Mouse (Mus musculus) forebrain, embryonic 16.5 days (tissue): ENCODE results near the gene Mcub. TPM values are rescaled to one million over a fixed set of nuclear protein-coding genes. Genes with fewer than 3 reads are reported as not detected.

Source experiments
- ATAC-seq: fragments of 200-750 bp; cut with Nextera tagmentation; 2 replicates; pipeline ENCODE4 v1.8.0; 2017; ENCODE audit warnings: mild to moderate bottlenecking, moderate library complexity
- H3K27ac ChIP-seq: fragments of 300-500 bp; sonication (generic); 2 replicates; pipeline ENCODE4 v1.5.1; 2014; ENCODE audit warnings: low read length, control low read depth
- H3K27me3 ChIP-seq: fragments of 300-500 bp; sonication (generic); replicated peaks from 2 replicates; pipeline ENCODE4 v1.6.1; 2014; ENCODE audit warnings: low read length; ENCODE audit not compliant: control insufficient read depth, insufficient read depth
- H3K36me3 ChIP-seq: fragments of 300-500 bp; sonication (generic); 2 replicates; pipeline ENCODE4 v1.6.1; 2014; ENCODE audit not compliant: control insufficient read depth, insufficient read depth
- H3K4me1 ChIP-seq: fragments of 300-500 bp; sonication (generic); replicated peaks from 2 replicates; pipeline ENCODE4 v1.6.1; 2014; ENCODE audit warnings: low read length; ENCODE audit not compliant: control insufficient read depth, insufficient read depth
- H3K4me2 ChIP-seq: fragments of 300-500 bp; sonication (generic); 2 replicates; pipeline ENCODE4 v1.6.1; 2014; ENCODE audit warnings: mild to moderate bottlenecking, low read length, control low read depth
- H3K4me3 ChIP-seq: fragments of 300-500 bp; sonication (generic); replicated peaks from 2 replicates; pipeline ENCODE4 v1.5.1; 2014; ENCODE audit warnings: mild to moderate bottlenecking, low read length, control low read depth
- H3K9ac ChIP-seq: fragments of 300-500 bp; sonication (generic); replicated peaks from 2 replicates; pipeline ENCODE4 v1.6.1; 2014; ENCODE audit warnings: low read depth, low read length, control low read depth
- H3K9me3 ChIP-seq: fragments of 300-500 bp; sonication (generic); 2 replicates; pipeline ENCODE4 v1.6.1; 2016; ENCODE audit warnings: low read length; ENCODE audit not compliant: control insufficient read depth
- WGBS: fragments of 180-500 bp; shearing (Covaris S2); extraction: QIAGEN DNeasy Blood & Tissue Kit; methylation state at CpG from one replicate; pipeline ENCODE4 v1.1.7; 2014; 5-methylcytosine and 5-hydroxymethylcytosine counted together
- polyA plus RNA-seq: library from polyadenylated mRNA; unstranded; fragments of >200 nt; fragmentation: Nextera tagmentation; extraction: Ambion mirVana; gene quantifications from 2 replicates; pipeline ENCODE4 v1.2.1, GENCODE M21; 2015

Mcub gene
- 4.7 and 7.4 TPM in 2 replicates for polyA plus RNA-seq

DNA sequence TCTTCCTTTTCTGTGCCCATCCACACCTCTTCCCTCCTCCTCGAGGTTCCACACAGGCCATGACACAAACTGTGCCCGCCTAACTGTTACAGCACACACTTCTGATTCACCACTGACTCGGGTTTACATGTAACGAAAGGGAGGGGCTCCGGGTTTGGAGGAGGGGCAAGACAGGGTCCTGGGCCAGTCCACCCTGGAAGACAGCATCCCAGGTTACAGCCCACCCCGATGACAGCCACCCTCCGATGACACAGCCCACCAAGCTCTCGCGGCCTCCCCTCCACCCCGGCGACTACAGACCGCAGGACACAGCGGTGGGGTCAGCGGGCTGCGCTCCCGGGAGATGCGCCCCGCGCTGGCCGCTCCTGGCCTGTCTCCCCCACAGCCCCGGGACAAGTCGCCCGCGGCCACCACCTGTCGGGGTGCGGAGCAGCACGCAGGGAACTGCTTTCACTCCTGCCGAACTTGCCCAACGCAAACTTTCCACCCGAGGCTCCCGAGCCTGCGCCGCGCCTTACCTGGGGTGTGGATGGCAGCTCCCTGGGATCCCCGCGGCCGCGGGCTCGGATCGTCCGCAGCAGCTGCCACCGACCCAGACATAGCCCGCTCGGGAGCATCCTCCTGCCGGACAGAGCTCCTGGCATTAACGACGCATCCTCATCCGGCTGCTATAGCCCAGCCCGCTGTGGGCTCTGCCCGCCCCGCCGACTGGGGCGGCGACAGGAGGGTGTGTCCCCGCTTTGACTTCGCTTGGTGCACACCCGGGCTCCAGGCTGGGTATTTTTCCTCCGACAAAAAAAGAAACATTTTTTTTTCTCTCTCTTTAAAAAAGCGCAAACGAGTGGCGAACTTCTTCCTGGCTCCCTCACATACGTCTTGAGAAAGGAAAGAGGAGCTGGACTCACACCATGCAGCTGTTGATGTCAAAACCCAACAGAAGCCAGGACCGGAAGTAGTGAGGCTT lies at the start of gene Mcub:
Gene Mcub (minus strand): TSS at position 775 of the 964 bp plus-strand sequence.
- peak; percentile 26 for ATAC-seq
- under 1% methylated on average over 63 of the region's 63 CpGs for WGBS
- H3K4me3 ChIP-seq = peak within 1 kb of the TSS; percentile 63

DNA sequence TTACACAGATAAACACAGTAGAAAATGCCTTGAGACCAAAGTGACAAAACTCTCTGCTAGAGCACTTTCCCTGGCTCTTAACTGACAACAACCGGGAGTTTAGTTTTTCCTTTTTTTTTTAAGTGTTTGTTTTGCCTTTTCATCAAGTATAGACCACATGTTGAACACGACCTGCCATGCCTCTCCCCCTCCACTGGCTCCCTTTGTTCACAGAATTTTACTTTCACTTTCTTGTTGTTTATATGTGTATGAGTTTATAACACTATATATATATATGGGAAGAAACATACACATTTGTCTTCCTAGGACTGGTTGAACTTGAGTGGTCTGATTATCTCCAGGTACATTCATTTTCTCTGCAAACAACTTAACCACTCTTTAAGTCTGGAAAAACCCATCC lies 42.9 kb upstream of the Mcub start:
- Histone ChIP-seq H3K4me3 (no peak overlapping the region), H3K9ac (no peak overlapping the region), H3K9me3 (no peaks in the 10 kb centered on the region), H3K27ac (no peak overlapping the region), H3K4me1 (no peaks in the 10 kb centered on the region), H3K27me3 (no peaks in the 10 kb centered on the region), H3K36me3 (peaks cover 5% of the 10 kb centered on the region; the same call in 1 of the 2 replicates), H3K4me2 (no peak overlapping the region)
- 73% methylated on average over 2 of the region's 2 CpGs for WGBS
- ATAC-seq = no peak

More for the DNA sequence above, at the start of gene Mcub:
- peak within 1 kb of the TSS; percentile 99 for H3K4me2 ChIP-seq
- peaks cover 22% of the 10 kb centered on the region for H3K4me1 ChIP-seq
- H3K9me3 ChIP-seq = no peaks in the 10 kb centered on the region
- H3K9ac ChIP-seq = peak within 1 kb of the TSS; percentile 59
- peak within 1 kb of the TSS; percentile 29 for H3K27ac ChIP-seq
- peaks cover 5% of the 10 kb centered on the region; the same call in 1 of the 2 replicates for H3K27me3 ChIP-seq
- no peaks in the 10 kb centered on the region for H3K36me3 ChIP-seq

DNA sequence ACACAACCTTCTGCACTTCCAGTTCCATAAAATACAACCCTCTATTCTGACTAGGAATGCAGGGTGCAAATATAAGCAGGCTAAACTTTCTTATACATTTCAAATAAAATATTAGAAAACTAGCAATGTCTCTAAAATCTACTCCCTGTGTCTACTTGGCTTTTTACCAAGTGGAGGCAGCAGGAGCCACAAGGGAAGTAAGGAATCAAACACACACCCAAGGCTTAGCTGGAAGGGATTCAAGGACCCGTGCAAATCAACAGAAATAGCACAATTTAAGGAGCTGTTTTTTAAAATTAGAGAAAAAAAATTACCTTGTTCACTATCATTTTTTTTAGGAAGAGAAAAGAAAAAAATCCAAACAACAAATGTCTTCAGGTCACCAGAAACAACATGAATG lies 41.2 kb upstream of the Mcub start:
- Histone ChIP-seq H3K27me3 (no peaks in the 10 kb centered on the region), H3K27ac (no peak overlapping the region), H3K4me2 (no peak overlapping the region), H3K9ac (no peak overlapping the region), H3K9me3 (no peaks in the 10 kb centered on the region), H3K4me1 (no peaks in the 10 kb centered on the region), H3K4me3 (no peak overlapping the region), H3K36me3 (peaks cover 13% of the 10 kb centered on the region)
- ATAC-seq = no peak
- WGBS = 65% methylated on average over 1 of the region's 1 CpGs

DNA sequence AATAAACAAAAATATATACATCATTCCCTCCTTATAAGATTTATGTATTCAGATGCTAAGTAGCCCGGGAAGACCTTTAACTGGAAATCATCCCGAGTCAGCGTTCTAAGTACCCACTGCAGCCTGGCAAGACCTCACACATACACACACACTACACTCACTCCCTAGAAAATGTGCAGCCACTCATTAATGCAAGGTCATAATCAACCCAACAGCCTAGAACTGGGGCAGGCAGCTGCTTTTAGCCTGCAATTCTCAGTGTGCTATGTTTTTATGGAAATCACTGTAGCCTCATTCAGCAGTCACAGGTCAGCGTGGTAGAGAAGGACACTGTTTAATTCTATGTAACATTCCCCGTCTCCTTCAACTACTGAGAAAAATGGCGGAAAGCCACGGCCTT lies 36.1 kb upstream of the Mcub start:
- Histone ChIP-seq H3K4me3 (no peak overlapping the region), H3K4me2 (no peak overlapping the region), H3K4me1 (no peaks in the 10 kb centered on the region), H3K36me3 (peaks cover 19% of the 10 kb centered on the region), H3K9me3 (no peaks in the 10 kb centered on the region), H3K9ac (no peak overlapping the region), H3K27ac (no peak overlapping the region), H3K27me3 (no peaks in the 10 kb centered on the region)
- WGBS = 90% methylated on average over 7 of the region's 7 CpGs
- ATAC-seq = no peak

DNA sequence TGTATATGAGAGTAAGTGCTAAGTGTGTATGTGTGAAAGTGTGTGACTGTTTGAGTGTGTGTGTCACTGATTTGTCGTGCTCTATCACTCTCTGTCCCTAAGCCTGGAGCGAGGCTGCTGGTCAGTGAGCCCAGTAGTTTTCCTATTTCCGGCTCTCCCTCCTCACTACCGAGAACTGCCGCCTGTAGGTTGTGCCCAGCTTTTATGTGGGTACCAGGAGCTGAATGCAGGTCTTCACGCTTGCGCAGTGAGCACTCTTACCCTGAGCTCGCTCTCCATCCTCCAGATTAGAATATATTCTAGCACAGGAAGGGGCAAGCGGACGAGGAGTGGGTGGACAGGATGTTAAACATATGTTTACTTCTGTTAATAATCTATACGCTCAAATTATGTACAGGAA lies 30.9 kb upstream of the Mcub start:
- peaks cover 25% of the 10 kb centered on the region for H3K36me3 ChIP-seq
- 98% methylated on average over 11 of the region's 11 CpGs for WGBS
- ATAC-seq = no peak

DNA sequence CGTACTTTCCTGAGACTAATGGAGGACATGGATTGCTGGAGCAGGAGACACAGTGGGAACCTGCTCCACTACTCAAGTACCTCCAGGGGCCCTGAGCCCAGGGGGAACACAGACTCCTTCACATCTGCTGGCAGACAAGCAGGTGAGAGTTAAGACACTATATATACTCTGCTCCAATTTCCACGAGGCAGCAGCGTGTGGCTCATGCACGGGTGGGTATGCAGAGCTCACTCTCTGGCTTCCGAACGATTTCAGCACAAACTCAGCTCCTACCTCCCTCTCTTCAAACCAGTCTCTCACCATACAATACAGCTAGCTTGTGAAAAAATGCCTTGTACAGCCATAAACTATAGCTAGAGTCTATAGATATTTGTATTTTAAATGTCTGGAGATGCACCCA lies 28.5 kb upstream of the Mcub start:
- WGBS = 86% methylated on average over 6 of the region's 6 CpGs
- Histone ChIP-seq H3K4me2 (no peak overlapping the region), H3K4me3 (no peak overlapping the region), H3K9ac (no peak overlapping the region), H3K9me3 (no peaks in the 10 kb centered on the region), H3K27ac (no peak overlapping the region), H3K27me3 (no peaks in the 10 kb centered on the region), H3K36me3 (peaks cover 30% of the 10 kb centered on the region), H3K4me1 (no peaks in the 10 kb centered on the region)
- ATAC-seq = no peak

More for the DNA sequence above, 30.9 kb upstream of the Mcub start:
- no peaks in the 10 kb centered on the region for H3K9me3 ChIP-seq
- H3K4me2 ChIP-seq = no peak overlapping the region
- no peak overlapping the region for H3K27ac ChIP-seq
- H3K9ac ChIP-seq = no peak overlapping the region
- H3K4me1 ChIP-seq = no peaks in the 10 kb centered on the region
- H3K27me3 ChIP-seq = no peaks in the 10 kb centered on the region
- no peak overlapping the region for H3K4me3 ChIP-seq

DNA sequence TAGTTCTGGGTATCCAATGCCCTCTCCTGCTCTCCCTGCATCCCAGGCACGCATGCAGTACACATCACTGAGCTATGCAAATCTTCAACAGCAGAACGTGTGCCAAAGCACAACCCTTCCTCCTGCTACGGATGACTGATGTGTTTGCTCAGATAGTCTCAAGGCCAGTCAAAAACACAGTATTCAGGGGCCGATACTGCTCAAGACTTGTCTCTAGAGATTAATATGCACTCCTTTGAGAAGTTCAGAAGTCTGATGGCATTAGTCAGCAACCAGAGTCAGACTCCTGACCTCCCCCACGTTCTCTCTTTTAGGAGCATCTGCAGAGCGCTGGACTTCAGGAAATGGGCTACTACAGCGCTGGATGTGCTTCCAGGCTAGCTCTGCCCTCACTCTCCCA lies 28.0 kb upstream of the Mcub start:
- H3K36me3 ChIP-seq = peaks cover 32% of the 10 kb centered on the region
- 93% methylated on average over 7 of the region's 7 CpGs for WGBS
- no peaks in the 10 kb centered on the region for H3K4me1 ChIP-seq
- H3K4me3 ChIP-seq = no peak overlapping the region
- H3K27me3 ChIP-seq = no peaks in the 10 kb centered on the region
- no peak overlapping the region for H3K4me2 ChIP-seq
- ATAC-seq = no peak
- H3K9me3 ChIP-seq = no peaks in the 10 kb centered on the region
- no peak overlapping the region for H3K9ac ChIP-seq
- no peak overlapping the region for H3K27ac ChIP-seq

DNA sequence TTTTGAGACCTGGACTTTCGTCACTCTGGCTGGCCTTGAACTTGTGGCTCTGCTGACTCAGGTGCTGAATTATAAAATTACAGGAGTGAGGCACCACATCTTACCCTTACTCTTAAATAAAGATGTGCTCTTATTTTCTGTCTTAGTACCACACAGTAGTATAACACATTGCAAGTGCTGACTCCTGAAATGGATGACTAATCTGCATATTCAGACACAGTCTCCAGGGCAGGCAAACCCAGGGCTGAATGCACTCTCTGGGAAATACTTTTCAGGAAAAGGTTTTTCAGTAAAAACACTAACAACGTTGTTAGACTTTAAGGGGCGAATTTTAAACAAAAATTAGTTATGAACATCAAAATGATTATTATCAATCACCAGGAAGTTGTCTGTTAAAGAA lies 27.3 kb upstream of the Mcub start:
- no peak for ATAC-seq
- Histone ChIP-seq H3K9ac (no peak overlapping the region), H3K27me3 (no peaks in the 10 kb centered on the region), H3K4me2 (no peak overlapping the region), H3K4me3 (no peak overlapping the region), H3K9me3 (no peaks in the 10 kb centered on the region), H3K4me1 (no peaks in the 10 kb centered on the region), H3K36me3 (peaks cover 37% of the 10 kb centered on the region), H3K27ac (no peak overlapping the region)
- 95% methylated on average over 3 of the region's 3 CpGs for WGBS

DNA sequence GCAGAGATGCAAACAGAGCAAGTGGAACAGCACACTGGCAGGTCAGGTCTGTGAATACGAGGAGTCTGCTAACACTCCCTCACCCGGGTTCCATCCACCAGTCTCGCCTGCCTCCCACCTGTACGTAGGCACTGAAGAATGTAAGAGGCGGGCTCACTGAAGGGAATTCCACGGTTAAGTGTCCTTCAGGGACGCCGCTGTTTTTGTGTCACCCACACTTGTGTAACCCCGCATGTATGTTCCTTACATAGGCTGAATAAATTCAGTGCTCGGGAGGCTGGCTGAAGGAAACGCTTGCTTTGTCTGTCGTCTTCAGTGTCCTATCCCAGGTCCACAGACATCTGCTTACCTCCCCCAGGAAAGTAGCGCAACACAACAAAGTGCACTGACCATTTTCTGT lies 17.3 kb upstream of the Mcub start:
- H3K9me3 ChIP-seq = no peaks in the 10 kb centered on the region
- no peak overlapping the region for H3K9ac ChIP-seq
- 96% methylated on average over 13 of the region's 13 CpGs for WGBS
- H3K27ac ChIP-seq = no peak overlapping the region
- H3K36me3 ChIP-seq = peaks cover 49% of the 10 kb centered on the region
- H3K4me1 ChIP-seq = no peaks in the 10 kb centered on the region
- H3K27me3 ChIP-seq = no peaks in the 10 kb centered on the region
- ATAC-seq = no peak
- H3K4me3 ChIP-seq = no peak overlapping the region
- H3K4me2 ChIP-seq = no peak overlapping the region
